Mouse (Mus musculus) kidney, postnatal 14 days (tissue): ENCODE data around the gene Sc5d.

ENCODE experiments used
- DNase-seq: peaks from one replicate; pipeline ENCODE4 v3.0.0; 2022; ENCODE audit warnings: mixed read lengths

Gene Sc5d

GRCm38 (mm10) chr9:42249112-42249511 lies 14.9 kb downstream of the Sc5d start:
- no peak for DNase-seq

- DNase-seq: no peak
Measured at GRCm38 (mm10) chr9:42246688-42247087, 17.4 kb downstream of the Sc5d start.

GRCm38 (mm10) chr9:42244173-42244572 lies 19.9 kb downstream of the Sc5d start:
- no peak for DNase-seq

- DNase-seq: no peak
Measured at GRCm38 (mm10) chr9:42241021-42241420, 23.0 kb downstream of the Sc5d start.

- DNase-seq: peak; percentile 70
Measured at GRCm38 (mm10) chr9:42240583-42240992, 23.5 kb downstream of the Sc5d start.

GRCm38 (mm10) chr9:42238827-42239226 lies 25.2 kb downstream of the Sc5d start:
- no peak for DNase-seq

GRCm38 (mm10) chr9:42231116-42231515 lies 32.9 kb downstream of the Sc5d start:
- peak; percentile 24 for DNase-seq

GRCm38 (mm10) chr9:42230333-42230732 lies 33.7 kb downstream of the Sc5d start:
- DNase-seq: no peak

- no peak for DNase-seq
Measured at GRCm38 (mm10) chr9:42229465-42230110, 34.5 kb downstream of the Sc5d start.

GRCm38 (mm10) chr9:42227804-42228203 lies 36.3 kb downstream of the Sc5d start:
- no peak for DNase-seq

GRCm38 (mm10) chr9:42219001-42219660 lies 44.9 kb downstream of the Sc5d start:
- DNase-seq: peak; percentile 41

- DNase-seq: peak; percentile 72
Measured at GRCm38 (mm10) chr9:42217685-42218084, 46.4 kb downstream of the Sc5d start.

- no peak for DNase-seq
Measured at GRCm38 (mm10) chr9:42214116-42214515, 49.9 kb downstream of the Sc5d start.

- no peak for DNase-seq
Measured at GRCm38 (mm10) chr9:42213142-42213541, 50.9 kb downstream of the Sc5d start.

- DNase-seq: no peak
Measured at GRCm38 (mm10) chr9:42209666-42210065, 54.4 kb downstream of the Sc5d start.

- DNase-seq: peak; percentile 62
Measured at GRCm38 (mm10) chr9:42208463-42208862, 55.6 kb downstream of the Sc5d start.

GRCm38 (mm10) chr9:42206750-42207149 lies 57.3 kb downstream of the Sc5d start:
- DNase-seq: peak; percentile 42

- DNase-seq: no peak
Measured at GRCm38 (mm10) chr9:42202271-42202670, 61.8 kb downstream of the Sc5d start.
